Comparison of ENCODE assay signal across 11 mouse cellular contexts in the genomic region with DNA sequence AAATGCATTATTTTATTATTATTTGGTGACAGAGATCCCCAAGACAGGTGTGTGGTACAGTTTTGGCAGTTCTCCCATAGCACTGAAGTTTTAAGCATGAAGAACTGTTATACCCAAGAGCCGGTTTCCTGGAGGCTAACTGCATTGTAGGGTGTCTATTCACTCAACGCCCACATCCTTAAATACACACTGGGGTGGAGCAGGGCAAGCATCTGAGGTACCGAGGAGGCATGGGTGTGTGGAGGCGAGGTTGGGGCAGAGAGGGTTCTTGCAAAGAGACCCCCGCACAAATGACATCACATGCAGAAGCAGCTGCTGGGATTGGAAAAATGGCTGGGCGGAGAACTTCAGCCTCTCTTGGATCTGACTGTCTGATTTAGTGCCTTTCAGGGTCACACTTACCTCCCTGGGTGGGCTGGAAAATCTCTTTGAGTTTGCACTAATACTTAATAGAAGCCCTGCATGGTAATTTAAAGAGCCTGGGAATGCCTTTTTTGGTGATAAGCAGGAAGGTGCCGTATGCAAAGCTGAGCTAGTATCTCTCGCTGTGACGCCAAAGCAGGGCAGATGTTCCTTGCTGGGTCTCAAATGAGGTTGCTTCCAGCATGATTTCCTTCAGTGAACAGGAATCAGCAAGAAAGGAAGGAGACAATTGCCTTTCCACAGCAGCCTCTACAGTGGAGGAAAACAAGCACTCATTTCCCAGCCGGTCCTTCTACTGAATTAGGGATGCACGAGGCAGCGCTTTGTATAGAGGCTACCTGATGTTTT. TPM values are rescaled to one million over a fixed set of nuclear protein-coding genes. Genes with fewer than 3 reads are reported as not detected.
DNase-seq lines count a peak whose midpoint lies in the region; ATAC-seq and TF ChIP-seq lines count a peak whose summit lies in the region.
"Had no signal": no experiment of that assay in that cellular context is flagged by ENCODE, and none has a peak within 500 bp of the region (broad histone marks: within the 10 kb centered on the region; RNA-seq: fewer than 3 reads in every experiment).

No protein-coding gene starts in this region.

- H3K36me3 ChIP-seq in kidney, postnatal 0 days (ENCODE audit: insufficient read depth, low read length): no peaks in the 10 kb centered on the region
- H3K36me3 ChIP-seq in forebrain, postnatal 0 days (ENCODE audit: insufficient read depth): no peaks in the 10 kb centered on the region
- no peaks in the 10 kb centered on the region for H3K36me3 ChIP-seq in midbrain, embryonic 10.5 days
- no peaks in the 10 kb centered on the region for H3K36me3 ChIP-seq in thymus, adult 2 months (ENCODE audit: control insufficient read depth, insufficient read depth, low read length)
- H3K36me3 ChIP-seq: embryonic facial prominence, embryonic 13.5 days had no signal

- no peak overlapping the region for H3K4me2 ChIP-seq in kidney, postnatal 0 days (ENCODE audit: low read length)
- H3K4me2 ChIP-seq in forebrain, postnatal 0 days (ENCODE audit: low read depth): peak overlapping the region; percentile 36
- H3K4me2 ChIP-seq: embryonic facial prominence, embryonic 13.5 days had no signal

- H3K4me1 ChIP-seq in kidney, postnatal 0 days (replicated peaks; ENCODE audit: insufficient read depth, low read length): no peaks in the 10 kb centered on the region
- H3K4me1 ChIP-seq in forebrain, postnatal 0 days (ENCODE audit: insufficient read depth): peaks cover 3% of the 10 kb centered on the region; the same call in 1 of the 2 replicates
- H3K4me1 ChIP-seq in midbrain, embryonic 10.5 days: peaks cover 20% of the 10 kb centered on the region
- H3K4me1 ChIP-seq in thymus, adult 2 months (replicated peaks; ENCODE audit: control insufficient read depth, insufficient read depth, low read length): peaks cover 55% of the 10 kb centered on the region

- peak; percentile 31 for DNase-seq in kidney, postnatal 0 days (ENCODE audit: low spot score)
- no peak for DNase-seq in kidney, postnatal 10 days
- peak; percentile 62 for DNase-seq in forebrain, postnatal 0 days
- peak; percentile 16 for DNase-seq in midbrain, embryonic 10.5 days (ENCODE audit: low spot score)
- DNase-seq in thymus, adult 2 months: peak; percentile 47
- no peak for DNase-seq in c-Kit-positive CD71-positive TER-119-positive erythroid progenitor cells, embryonic 14.5 days (ENCODE audit: low spot score)
- no peak for DNase-seq in gastrocnemius, adult 8-10 months (ENCODE audit: low spot score in 2 of 2)
- DNase-seq in right cerebral cortex, postnatal 10 days (ENCODE audit: low spot score in 2 of 2): no peak
- DNase-seq: layer of hippocampus, postnatal 36 days had no signal

- no peak overlapping the region for H3K4me3 ChIP-seq in kidney, postnatal 0 days (replicated peaks; ENCODE audit: low read depth, low read length)
- H3K4me3 ChIP-seq in forebrain, postnatal 0 days (ENCODE audit: low read depth, low read length): peak overlapping the region; percentile 23
- H3K4me3 ChIP-seq in midbrain, embryonic 10.5 days: peak overlapping the region; percentile 29
- H3K4me3 ChIP-seq in thymus, adult 2 months (ENCODE audit: control insufficient read depth, insufficient read depth, low read length): no peak overlapping the region
- H3K4me3 ChIP-seq: embryonic facial prominence, embryonic 13.5 days had no signal

- H3K9ac ChIP-seq in kidney, postnatal 0 days (ENCODE audit: low read depth, low read length): no peak overlapping the region
- peak overlapping the region; percentile 42; the same call in 1 of the 2 replicates for H3K9ac ChIP-seq in forebrain, postnatal 0 days
- H3K9ac ChIP-seq: embryonic facial prominence, embryonic 13.5 days; liver, embryonic 14.5 days had no signal

- no peak overlapping the region for H3K27ac ChIP-seq in kidney, postnatal 0 days
- H3K27ac ChIP-seq in forebrain, postnatal 0 days (ENCODE audit: low read depth, low read length): peak overlapping the region; percentile 17; the same call in 1 of the 2 replicates
- no peak overlapping the region for H3K27ac ChIP-seq in midbrain, embryonic 10.5 days (replicated peaks)
- peak overlapping the region; percentile 69 for H3K27ac ChIP-seq in thymus, adult 2 months (ENCODE audit: control insufficient read depth, insufficient read depth, low read length)
- H3K27ac ChIP-seq: embryonic facial prominence, embryonic 13.5 days; liver, embryonic 14.5 days had no signal

- no peaks in the 10 kb centered on the region for H3K27me3 ChIP-seq in kidney, postnatal 0 days (ENCODE audit: insufficient read depth, low read length)
- H3K27me3 ChIP-seq in forebrain, postnatal 0 days (ENCODE audit: insufficient read depth, low read length): no peaks in the 10 kb centered on the region
- no peaks in the 10 kb centered on the region for H3K27me3 ChIP-seq in midbrain, embryonic 10.5 days (ENCODE audit: low read depth, poor library complexity, severe bottlenecking)
- no peaks in the 10 kb centered on the region for H3K27me3 ChIP-seq in thymus, adult 2 months (ENCODE audit: control insufficient read depth, insufficient read depth, low read length)
- H3K27me3 ChIP-seq: embryonic facial prominence, embryonic 13.5 days had no signal

- no peak for TF ChIP-seq CTCF in kidney, postnatal 0 days (IDR thresholded peaks at IDR 0.05; ENCODE audit: low read depth)
- no peak for TF ChIP-seq CTCF in forebrain, postnatal 0 days (IDR thresholded peaks at IDR 0.05; ENCODE audit: low read depth)
- TF ChIP-seq CTCF in thymus, adult 2 months (IDR thresholded peaks at IDR 0.05; ENCODE audit: borderline replicate concordance, control insufficient read depth, extremely low read depth, insufficient read depth, low read length, poor library complexity): no peak

- no peak for TF ChIP-seq POLR2A in thymus, adult 2 months (IDR thresholded peaks at IDR 0.05; ENCODE audit: control insufficient read depth, extremely low read depth, insufficient read depth, low read length, poor library complexity)

- 26% methylated on average over 12 of the region's 12 CpGs for WGBS in kidney, postnatal 0 days
- 17% methylated on average over 12 of the region's 12 CpGs for WGBS in forebrain, postnatal 0 days
- 18% methylated on average over 12 of the region's 12 CpGs for WGBS in midbrain, embryonic 10.5 days
- WGBS in thymus, adult 2 months: 40% methylated on average over 12 of the region's 12 CpGs

- no peaks in the 10 kb centered on the region for H3K9me3 ChIP-seq in kidney, postnatal 0 days (replicated peaks; ENCODE audit: low read length)
- no peaks in the 10 kb centered on the region for H3K9me3 ChIP-seq in forebrain, postnatal 0 days (ENCODE audit: low read length)
- no peaks in the 10 kb centered on the region for H3K9me3 ChIP-seq in midbrain, embryonic 10.5 days (replicated peaks)
- H3K9me3 ChIP-seq: embryonic facial prominence, embryonic 13.5 days had no signal

- ATAC-seq in kidney, postnatal 0 days (replicated peaks; ENCODE audit: low FRiP score, low read depth): no peak
- ATAC-seq in forebrain, postnatal 0 days: peak; percentile 77

RNA-seq across cellular contexts. Expression of a gene that starts 53.9 kb away (rescaled TPM):
- 16.1 and 19.4 TPM in 2 replicates for polyA plus RNA-seq in kidney, postnatal 0 days (2015; fragmentation: Nextera tagmentation; extraction: Ambion mirVana)
- 29.2 and 43.0 TPM in 2 replicates for total RNA-seq in forebrain, postnatal 0 days (2014; rRNA removed)
- polyA plus RNA-seq in forebrain, postnatal 0 days (2015; fragmentation: Nextera tagmentation; extraction: Ambion mirVana): 17.0 and 22.7 TPM in 2 replicates
- polyA plus RNA-seq in midbrain, embryonic 10.5 days (2016; fragmentation: Nextera tagmentation; extraction: Ambion mirVana): 53.8 and 56.2 TPM in 2 replicates
- 23.3 and 34.8 TPM in 2 replicates for polyA plus RNA-seq in thymus, adult 2 months (2012; rRNA removed)
- 1 to 10 TPM; 1.1 to 1.8 (median 1.6) TPM for total RNA-seq in gastrocnemius, adult 8-10 months (2022)

Comparison
In these comparisons a context has a peak if more than half of its experiments do, and no peak if none do; other contexts are left out.
1. DNase-seq: peak in kidney, postnatal 0 days (single experiment), forebrain, postnatal 0 days (single experiment), midbrain, embryonic 10.5 days (single experiment) and thymus, adult 2 months (single experiment); none in kidney, postnatal 10 days (single experiment), c-Kit-positive CD71-positive TER-119-positive erythroid progenitor cells, embryonic 14.5 days (single experiment), gastrocnemius, adult 8-10 months (0 of 2) and right cerebral cortex, postnatal 10 days (0 of 2).
2. H3K27ac ChIP-seq: peak in forebrain, postnatal 0 days (single experiment) and thymus, adult 2 months (single experiment); none in kidney, postnatal 0 days (single experiment) and midbrain, embryonic 10.5 days (single experiment).
3. H3K4me3 ChIP-seq: peak in forebrain, postnatal 0 days (single experiment) and midbrain, embryonic 10.5 days (single experiment); none in kidney, postnatal 0 days (single experiment) and thymus, adult 2 months (single experiment).